Mouse (Mus musculus): ENCODE measurements at regions not wholly inside any gene's neighbourhood (a gene's known extent, or its start where the extent isn't known, plus 50 kb on each side); places are given as distances from the start of the nearest gene placed in this dataset.

DNA sequence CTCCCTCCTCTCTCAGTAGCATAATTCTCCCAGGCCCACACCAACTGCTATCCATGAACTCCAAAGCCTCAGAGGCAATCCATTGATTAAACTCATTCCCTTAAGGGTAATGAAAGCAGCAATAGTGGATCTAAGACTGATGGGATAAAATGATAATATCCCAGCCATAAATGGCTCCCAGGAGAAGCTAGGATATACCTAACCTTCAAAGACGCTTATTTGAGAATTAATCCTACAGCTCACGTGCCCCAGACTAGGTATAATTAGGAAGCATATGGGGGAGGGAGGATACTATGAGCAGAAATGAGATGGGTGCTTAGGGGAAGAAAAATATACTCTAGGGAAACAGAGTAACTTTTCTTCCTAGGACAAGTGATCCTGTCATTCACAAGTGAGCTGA, 52.8 kb upstream of the Rnf32 start:
- ATAC-seq (ENCODE audit: low TSS enrichment) = no peak

GRCm38 (mm10) chr5:29142502-29142901, 53.3 kb upstream of the Rnf32 start:
- no peak for ATAC-seq (ENCODE audit: low TSS enrichment)

GRCm38 (mm10) chr5:29137481-29137880, 58.3 kb upstream of the Rnf32 start:
- ATAC-seq (ENCODE audit: low TSS enrichment) = no peak

- no peak for ATAC-seq (ENCODE audit: low TSS enrichment)
These were observed 63.5 kb upstream of the Rnf32 start for GRCm38 (mm10) chr5:29132261-29132660.

DNA sequence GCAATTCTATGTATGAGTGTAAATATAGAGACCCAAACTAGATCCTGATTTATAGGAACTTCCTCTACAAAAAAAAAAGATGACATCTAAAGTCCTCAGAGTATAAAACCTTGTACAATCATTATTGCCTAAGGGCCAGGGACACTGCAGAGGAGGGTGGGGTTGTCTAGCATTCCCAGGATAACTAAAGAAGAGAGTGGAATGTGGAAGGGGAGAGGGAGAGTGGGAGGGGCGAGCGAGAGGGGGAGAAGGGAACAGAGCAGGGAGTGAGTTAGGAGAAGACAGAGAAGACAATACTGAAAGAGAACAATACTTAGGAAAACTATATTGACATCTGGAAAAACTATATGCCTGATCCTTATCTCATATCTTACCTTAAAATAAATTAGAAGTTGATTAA, 64.0 kb upstream of the Rnf32 start:
- ATAC-seq (ENCODE audit: low TSS enrichment) = no peak

DNA sequence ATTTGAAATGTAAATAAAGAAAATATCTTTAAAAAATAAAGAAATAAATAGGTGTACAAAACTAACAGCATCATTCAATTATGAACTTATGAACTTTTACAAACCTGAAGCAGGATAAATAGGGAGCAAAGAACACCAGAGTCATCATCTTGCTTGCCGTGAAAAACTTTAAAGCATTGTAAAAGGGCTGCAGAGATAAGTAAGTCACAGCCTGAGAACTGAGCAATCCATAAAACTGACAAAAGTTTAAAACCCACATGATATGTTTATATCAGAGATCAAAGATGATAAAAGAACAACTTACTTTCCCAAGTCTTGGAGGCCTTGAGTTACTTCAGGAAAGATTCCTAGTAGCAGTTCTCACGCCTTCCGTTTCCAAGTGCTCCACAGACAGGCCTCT, 66.1 kb upstream of the Rnf32 start:
- no peak for ATAC-seq (ENCODE audit: low TSS enrichment)

GRCm38 (mm10) chr5:29116942-29117341, 78.8 kb upstream of the Rnf32 start:
- ATAC-seq (ENCODE audit: low TSS enrichment) = no peak

- no peak for ATAC-seq (ENCODE audit: low TSS enrichment)
These were observed 83.3 kb upstream of the Rnf32 start for GRCm38 (mm10) chr5:29112531-29112930.

DNA sequence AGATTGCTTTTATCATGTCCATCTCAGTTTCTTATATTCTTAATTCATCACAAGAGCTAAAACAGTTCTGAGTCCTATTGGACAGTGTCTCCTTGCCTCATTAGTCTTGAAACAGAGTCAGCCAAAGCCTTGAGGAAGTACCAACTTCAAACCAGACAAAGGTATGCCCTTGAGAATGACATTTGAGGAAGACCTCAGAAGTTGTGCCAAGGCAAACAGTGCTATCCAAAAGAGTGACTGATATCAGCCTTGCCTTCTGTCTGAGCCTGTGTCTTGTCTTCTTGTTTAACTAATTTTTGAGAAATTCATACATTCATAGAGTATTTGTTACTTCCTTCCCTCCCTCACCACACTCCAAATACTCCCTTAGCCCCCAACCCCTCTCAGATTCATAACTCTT, 88.5 kb upstream of the Rnf32 start:
- ATAC-seq (ENCODE audit: low TSS enrichment) = no peak

- ATAC-seq (ENCODE audit: low TSS enrichment) = no peak
These were observed 112.5 kb upstream of the Rnf32 start for GRCm38 (mm10) chr5:29083288-29083687.

DNA sequence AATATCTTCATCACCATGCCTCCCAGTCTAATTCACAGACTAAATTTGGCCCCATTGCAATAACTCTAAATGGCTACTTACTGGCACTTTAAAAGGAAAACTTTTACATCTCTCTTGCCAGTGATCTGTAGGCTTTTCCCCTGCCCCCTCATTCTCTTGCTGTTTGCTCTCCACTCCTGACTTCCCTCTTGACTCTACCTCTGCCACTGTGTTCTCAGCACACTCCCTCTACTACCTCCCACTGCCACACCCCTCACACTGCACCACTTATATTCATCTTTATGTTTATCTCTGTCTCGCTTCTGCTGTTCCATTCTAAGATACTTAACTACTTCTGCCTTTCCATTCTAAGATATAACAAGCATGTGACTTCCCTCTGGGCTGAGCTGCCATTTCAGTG, 141.4 kb upstream of the Rnf32 start:
- no peak for ATAC-seq (ENCODE audit: low TSS enrichment)

DNA sequence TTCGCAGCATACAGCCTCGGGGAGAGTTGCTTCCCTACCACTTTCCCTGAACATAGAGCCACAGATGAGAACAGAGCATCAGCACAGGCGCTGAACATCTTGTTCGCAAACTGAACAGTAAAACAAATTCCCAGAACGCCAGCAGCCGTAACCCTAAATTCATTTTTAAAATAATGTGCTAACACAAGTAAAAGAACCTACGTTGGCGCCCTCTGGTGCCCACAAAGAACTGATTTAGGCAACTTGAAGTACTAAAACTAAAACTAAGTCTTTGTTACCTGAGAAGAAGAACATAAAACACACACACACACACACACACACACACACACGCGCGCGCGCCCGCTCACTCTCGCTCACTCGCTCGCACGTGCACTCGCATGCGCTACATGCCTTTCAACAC, 159.2 kb upstream of the Rnf32 start:
- no peak; the same call in 1 of the 2 replicates for ATAC-seq (ENCODE audit: low TSS enrichment)

GRCm38 (mm10) chr5:29033462-29033997, 162.3 kb upstream of the Rnf32 start:
- ATAC-seq (ENCODE audit: low TSS enrichment) = no peak

DNA sequence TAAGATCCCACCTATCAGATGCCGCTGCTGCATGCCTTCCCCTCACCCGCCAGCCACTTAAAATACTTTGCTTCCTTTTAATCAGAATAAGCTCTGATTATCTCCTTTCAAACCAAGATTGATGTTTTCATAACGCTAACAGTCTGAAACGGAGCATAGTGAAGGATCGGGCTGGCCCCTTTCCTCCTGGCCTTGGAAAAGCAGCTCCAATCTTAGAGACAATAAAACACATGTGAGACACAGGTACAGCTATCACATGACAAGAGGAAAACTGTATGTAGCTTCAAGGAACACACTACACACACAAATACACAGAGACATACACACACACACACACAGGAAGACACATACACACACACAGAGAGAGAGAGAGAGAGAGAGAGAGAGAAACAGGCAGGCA, 165.3 kb upstream of the Rnf32 start:
- no peak for ATAC-seq (ENCODE audit: low TSS enrichment)

GRCm38 (mm10) chr5:29029957-29030356, 165.8 kb upstream of the Rnf32 start:
- ATAC-seq (ENCODE audit: low TSS enrichment) = no peak

DNA sequence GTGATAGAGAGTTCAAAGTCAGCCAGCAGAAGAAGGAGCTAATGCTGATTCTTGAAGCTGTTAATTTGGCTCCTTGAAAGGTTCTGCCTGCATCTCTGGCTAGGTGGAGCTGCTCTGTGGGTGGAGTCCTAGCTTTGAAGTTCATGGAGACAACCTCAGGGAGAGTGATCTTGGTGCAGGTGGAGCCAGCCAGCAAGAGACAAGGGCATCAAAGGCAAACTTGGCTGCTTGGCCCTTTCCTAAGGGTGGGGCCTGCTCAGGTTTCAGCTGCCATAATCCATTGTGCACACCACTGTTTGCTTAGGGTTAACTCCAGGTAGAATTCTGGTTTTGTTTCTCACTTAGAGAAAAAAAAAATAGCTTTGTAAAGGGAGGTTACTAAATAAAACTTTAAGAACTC, 170.7 kb upstream of the Rnf32 start:
- no peak for ATAC-seq (ENCODE audit: low TSS enrichment)

- no peak for ATAC-seq (ENCODE audit: low TSS enrichment)
These were observed 203.0 kb upstream of the Rnf32 start for GRCm38 (mm10) chr5:28992796-28993195.

DNA sequence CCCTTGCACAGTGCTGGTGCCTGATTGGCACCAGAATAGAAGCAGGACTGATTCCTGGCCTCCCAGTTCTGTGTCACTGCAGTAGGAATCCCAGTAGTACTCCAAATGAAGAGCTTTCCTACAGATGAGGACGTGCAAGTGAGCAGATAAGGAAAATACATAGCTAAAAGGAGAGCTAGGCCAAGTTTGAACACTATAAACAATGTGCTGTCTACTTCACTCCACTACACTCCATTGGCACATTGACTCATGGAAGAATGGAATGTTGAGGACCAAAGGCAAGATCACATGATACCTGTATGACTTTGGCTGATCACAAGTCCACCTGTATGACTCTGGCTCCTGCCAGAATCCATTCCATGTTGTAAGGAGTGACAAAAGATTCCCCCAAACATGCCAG, 215.9 kb upstream of the Rnf32 start:
- ATAC-seq (ENCODE audit: low TSS enrichment) = no peak

GRCm38 (mm10) chr5:28970404-28970803, 225.4 kb upstream of the Rnf32 start:
- ATAC-seq (ENCODE audit: low TSS enrichment) = no peak

GRCm38 (mm10) chr5:28955036-28955435, 240.8 kb upstream of the Rnf32 start:
- no peak for ATAC-seq (ENCODE audit: low TSS enrichment)

- no peak for ATAC-seq (ENCODE audit: low TSS enrichment)
These were observed 248.3 kb upstream of the Rnf32 start for GRCm38 (mm10) chr5:28947465-28947864.

GRCm38 (mm10) chr5:28943571-28944316, 252.0 kb upstream of the Rnf32 start:
- no peak for ATAC-seq (ENCODE audit: low TSS enrichment)

DNA sequence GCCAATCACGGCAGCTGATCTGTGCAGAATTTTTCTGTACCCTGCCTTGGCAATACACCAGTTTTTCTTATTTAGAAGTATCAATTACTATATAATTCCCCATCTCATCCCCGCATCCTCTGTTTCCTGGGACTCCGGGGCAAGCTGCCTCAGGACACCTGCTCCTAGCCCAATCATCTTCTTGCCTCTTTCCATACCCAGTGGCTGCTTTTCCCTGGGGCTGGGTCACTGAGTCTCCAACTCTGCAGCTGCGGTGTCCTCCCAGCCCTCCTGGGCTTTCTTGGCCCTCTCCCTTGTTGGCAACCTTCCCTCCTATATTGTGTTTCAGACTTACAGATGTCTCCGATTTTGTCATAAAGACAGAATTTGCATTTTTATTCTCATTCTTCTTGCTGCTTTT, 254.8 kb upstream of the Rnf32 start:
- ATAC-seq (ENCODE audit: low TSS enrichment) = no peak

All from frontal cortex, adult (tissue).